Mouse (Mus musculus) layer of hippocampus, postnatal 25 days (tissue): ENCODE data around the gene 9530053A07Rik. TPM values are rescaled to one million over a fixed set of nuclear protein-coding genes. Genes with fewer than 3 reads are reported as not detected.

Experiments
- DNase-seq, 2 experiments: peaks; one replicate each; pipeline ENCODE4 v3.0.0; 2022; ENCODE audit warnings: mixed read lengths in 2 of 2, low spot score in 1 of 2; ENCODE audit errors: extremely low spot score in 1 of 2
- total RNA-seq, 2 experiments: library from RNA; stranded (reverse); gene quantifications; 2 replicates each; pipeline ENCODE4 v1.2.3; 2021

Gene 9530053A07Rik
- total RNA-seq, 2 experiments from 2014 or later, result 0.05 TPM; not detected in 1

- peak; percentile 78 to 83 for DNase-seq
Measured at GRCm38 (mm10) chr7:28169489-28170422, 40.5 kb downstream of the 9530053A07Rik start, which contains the start of gene Fbl. Fbl (plus strand) TSS chr7:28169710.

GRCm38 (mm10) chr7:28175358-28175757 lies 46.1 kb downstream of the 9530053A07Rik start:
- DNase-seq, result no peak

- peak; percentile 94 to 96 for DNase-seq
Measured at GRCm38 (mm10) chr7:28179228-28179627, 50.0 kb downstream of the 9530053A07Rik start, which contains the start of gene Dyrk1b. Dyrk1b (plus strand) TSS chr7:28179469.

- DNase-seq, result peak; percentile 75 to 76
Measured at GRCm38 (mm10) chr7:28179741-28180377, 50.6 kb downstream of the 9530053A07Rik start.

- no peak for DNase-seq
Measured at GRCm38 (mm10) chr7:28180890-28181289, 51.6 kb downstream of the 9530053A07Rik start.

- DNase-seq, result no peak
Measured at GRCm38 (mm10) chr7:28181376-28181775, 52.1 kb downstream of the 9530053A07Rik start.

GRCm38 (mm10) chr7:28182320-28182719 lies 53.1 kb downstream of the 9530053A07Rik start:
- DNase-seq, result no peak

GRCm38 (mm10) chr7:28185884-28186283 lies 56.6 kb downstream of the 9530053A07Rik start:
- no peak for DNase-seq

- no peak for DNase-seq
Measured at GRCm38 (mm10) chr7:28186631-28187030, 57.4 kb downstream of the 9530053A07Rik start.

GRCm38 (mm10) chr7:28191489-28191888 lies 62.2 kb downstream of the 9530053A07Rik start:
- DNase-seq, result no peak

- DNase-seq, result no peak
Measured at GRCm38 (mm10) chr7:28191903-28192302, 62.6 kb downstream of the 9530053A07Rik start.

- DNase-seq, result no peak
Measured at GRCm38 (mm10) chr7:28195414-28196098, 66.3 kb downstream of the 9530053A07Rik start.

- DNase-seq, result no peak
Measured at GRCm38 (mm10) chr7:28196528-28196927, 67.3 kb downstream of the 9530053A07Rik start.

- DNase-seq, result no peak
Measured at GRCm38 (mm10) chr7:28199054-28199453, 69.8 kb downstream of the 9530053A07Rik start.

GRCm38 (mm10) chr7:28203207-28204108 lies 74.2 kb downstream of the 9530053A07Rik start:
- DNase-seq, result no peak

- no peak for DNase-seq
Measured at GRCm38 (mm10) chr7:28206044-28206600, 76.9 kb downstream of the 9530053A07Rik start.

GRCm38 (mm10) chr7:28208396-28208987 lies 79.2 kb downstream of the 9530053A07Rik start:
- no peak for DNase-seq

- DNase-seq, result peak; percentile 41 to 59
Measured at GRCm38 (mm10) chr7:28208988-28209508, 79.8 kb downstream of the 9530053A07Rik start.

GRCm38 (mm10) chr7:28210731-28211130 lies 81.5 kb downstream of the 9530053A07Rik start:
- DNase-seq, result no peak
